8 mouse cellular contexts compared by ENCODE assay signal in genomic region chr8:71728826-71729620, GRCm38 (mm10). TPM values are rescaled to one million over a fixed set of nuclear protein-coding genes. Genes with fewer than 3 reads are reported as not detected.
DNase-seq lines count a peak whose midpoint lies in the region; ATAC-seq lines count a peak whose summit lies in the region.

No protein-coding gene starts in this region.

- WGBS in macrophage (ENCODE audit: missing documents): 6% methylated on average over 14 of the region's 16 CpGs

- H3K79me2 ChIP-seq in macrophage (ENCODE audit: inconsistent target): no peaks in the 10 kb centered on the region

- H3K4me3 ChIP-seq in macrophage (ENCODE audit: inconsistent target): peak overlapping the region; percentile 4; the same call in 1 of the 2 replicates

- peak; percentile 9 for DNase-seq in layer of hippocampus, adult 11-12 months (ENCODE audit: low spot score)
- no peak for DNase-seq in layer of hippocampus, adult 9-10 months (ENCODE audit: low spot score)
- peak; percentile 89 for DNase-seq in brain, adult 2 months (ENCODE audit: low read depth, low spot score)
- peak; percentile 77 for DNase-seq in thymus, postnatal 14 days
- DNase-seq in urinary bladder, postnatal 4 days (ENCODE audit: low spot score in 2 of 2): no peak
- DNase-seq in lung, adult 18-20 months: no peak

- H3K36me3 ChIP-seq in macrophage (ENCODE audit: inconsistent target): no peaks in the 10 kb centered on the region

- H3K27ac ChIP-seq in macrophage: no peak overlapping the region

- peak; percentile 52 for ATAC-seq in granulocyte monocyte progenitor cell, adult 5-6 weeks (replicated peaks; ENCODE audit: poor library complexity, severe bottlenecking)

RNA-seq across cellular contexts. Expression of gene Fcho1, which starts 3.5 kb away (rescaled TPM):
- total RNA-seq in granulocyte monocyte progenitor cell, adult 5-6 weeks (2014; fragmentation: Nextera tagmentation): 62.4 and 98.0 TPM in 2 replicates
- total RNA-seq in granulocyte monocyte progenitor cell, adult 5-6 weeks (2017): 39.8 and 76.7 TPM in 2 replicates
- 10 to 100 TPM; 13.6 to 90.1 (median 57.2) TPM for total RNA-seq in macrophage (2018; cell fraction: chromatin; rRNA removed)
- total RNA-seq in macrophage (2018; cell fraction: cytosol; rRNA removed): 10 to 100 TPM in 13 of 26 experiments, 1 to 10 TPM in 13; 7.6 to 13.2 (median 10.2) TPM
- 10 to 100 TPM in 24 of 26 experiments, 1 to 10 TPM in 2; 7.8 to 36.0 (median 18.9) TPM for total RNA-seq in macrophage (2018; cell fraction: nucleus; rRNA removed)
- 5.0 to 6.2 TPM (median 5.8 TPM) in 3 replicates for polyA plus RNA-seq in macrophage (2018)

RNA-seq across cellular contexts. Expression of gene B3gnt3, which starts 27.4 kb away (rescaled TPM):
- 1.4 TPM in 1 of 2 replicates, not detected in the other for total RNA-seq in granulocyte monocyte progenitor cell, adult 5-6 weeks (2014; fragmentation: Nextera tagmentation)
- total RNA-seq in granulocyte monocyte progenitor cell, adult 5-6 weeks (2017): 0.39 TPM in 1 of 2 replicates, not detected in the other
- 1 to 10 TPM in 19 of 26 experiments, under 1 TPM in 7; 0.61 to 8.4 (median 2.5) TPM for total RNA-seq in macrophage (2018; cell fraction: chromatin; rRNA removed)
- total RNA-seq in macrophage (2018; cell fraction: cytosol; rRNA removed): 10 to 100 TPM in 21 of 26 experiments, 1 to 10 TPM in 5; 7.2 to 23.9 (median 12.5) TPM
- 10 to 100 TPM in 19 of 26 experiments, 1 to 10 TPM in 7; 5.3 to 26.2 (median 11.7) TPM for total RNA-seq in macrophage (2018; cell fraction: nucleus; rRNA removed)
- 13.1 to 16.5 TPM (median 14.2 TPM) in 3 replicates for polyA plus RNA-seq in macrophage (2018)

RNA-seq across cellular contexts. Expression of gene Insl3, which starts 40.0 kb away (rescaled TPM):
- total RNA-seq in granulocyte monocyte progenitor cell, adult 5-6 weeks (2014; fragmentation: Nextera tagmentation): 14.1 and 16.3 TPM in 2 replicates
- total RNA-seq in granulocyte monocyte progenitor cell, adult 5-6 weeks (2017): 1.2 and 4.4 TPM in 2 replicates
- 10 to 100 TPM in 13 of 26 experiments, 1 to 10 TPM in 11, not detected in 2; 1.6 to 26.2 (median 11.1) TPM for total RNA-seq in macrophage (2018; cell fraction: chromatin; rRNA removed)
- total RNA-seq in macrophage (2018; cell fraction: cytosol; rRNA removed): 1 to 10 TPM in 25 of 26 experiments, under 1 TPM in 1; 0.52 to 4.9 (median 2.7) TPM
- 10 to 100 TPM in 13 of 26 experiments, 1 to 10 TPM in 12, not detected in 1; 2.2 to 17.4 (median 10.0) TPM for total RNA-seq in macrophage (2018; cell fraction: nucleus; rRNA removed)
- 0.64 to 0.95 TPM (median 0.93 TPM) in 3 replicates for polyA plus RNA-seq in macrophage (2018)

RNA-seq across cellular contexts. Expression of gene Jak3, which starts 52.9 kb away (rescaled TPM):
- 10.9 and 17.5 TPM in 2 replicates for total RNA-seq in granulocyte monocyte progenitor cell, adult 5-6 weeks (2014; fragmentation: Nextera tagmentation)
- total RNA-seq in granulocyte monocyte progenitor cell, adult 5-6 weeks (2017): 7.2 and 8.1 TPM in 2 replicates
- total RNA-seq in macrophage (2018; cell fraction: chromatin; rRNA removed): 100 to 1,000 TPM in 9 of 26 experiments, 10 to 100 TPM in 17; 25.5 to 167 (median 88.0) TPM
- 10 to 100 TPM; 13.3 to 32.3 (median 20.1) TPM for total RNA-seq in macrophage (2018; cell fraction: cytosol; rRNA removed)
- 10 to 100 TPM; 20.0 to 60.6 (median 43.9) TPM for total RNA-seq in macrophage (2018; cell fraction: nucleus; rRNA removed)
- 10.8 to 16.4 TPM (median 11.3 TPM) in 3 replicates for polyA plus RNA-seq in macrophage (2018)

RNA-seq across cellular contexts. Expression of gene Unc13a, which starts 57.5 kb away (rescaled TPM):
- 0.60 TPM in 1 of 2 replicates, not detected in the other for total RNA-seq in granulocyte monocyte progenitor cell, adult 5-6 weeks (2014; fragmentation: Nextera tagmentation)
- total RNA-seq in granulocyte monocyte progenitor cell, adult 5-6 weeks (2017): 0.04 and 1.8 TPM in 2 replicates
- total RNA-seq in macrophage (2018; cell fraction: chromatin; rRNA removed): 10 to 100 TPM in 9 of 26 experiments, 1 to 10 TPM in 17; 4.0 to 18.7 (median 8.1) TPM
- total RNA-seq in macrophage (2018; cell fraction: cytosol; rRNA removed): 1 to 10 TPM in 12 of 26 experiments, under 1 TPM in 14; 0.41 to 1.9 (median 0.99) TPM
- total RNA-seq in macrophage (2018; cell fraction: nucleus; rRNA removed): 1 to 10 TPM; 1.2 to 9.0 (median 3.7) TPM
- 0.98 to 1.4 TPM (median 1.4 TPM) in 3 replicates for polyA plus RNA-seq in macrophage (2018)

Comparison
In these comparisons a context has a peak if more than half of its experiments do, and no peak if none do; other contexts are left out.
1. DNase-seq: peak in layer of hippocampus, adult 11-12 months (single experiment), brain, adult 2 months (single experiment) and thymus, postnatal 14 days (single experiment); none in layer of hippocampus, adult 9-10 months (single experiment), urinary bladder, postnatal 4 days (0 of 2) and lung, adult 18-20 months (0 of 2).